Mouse (Mus musculus) layer of hippocampus, adult 11-12 months (tissue): Measurements from ENCODE around the gene BC051142.

Experiments used
- DNase-seq: peaks from one replicate; pipeline ENCODE4 v3.0.0; 2022; ENCODE audit warnings: low spot score

Gene BC051142

DNA sequence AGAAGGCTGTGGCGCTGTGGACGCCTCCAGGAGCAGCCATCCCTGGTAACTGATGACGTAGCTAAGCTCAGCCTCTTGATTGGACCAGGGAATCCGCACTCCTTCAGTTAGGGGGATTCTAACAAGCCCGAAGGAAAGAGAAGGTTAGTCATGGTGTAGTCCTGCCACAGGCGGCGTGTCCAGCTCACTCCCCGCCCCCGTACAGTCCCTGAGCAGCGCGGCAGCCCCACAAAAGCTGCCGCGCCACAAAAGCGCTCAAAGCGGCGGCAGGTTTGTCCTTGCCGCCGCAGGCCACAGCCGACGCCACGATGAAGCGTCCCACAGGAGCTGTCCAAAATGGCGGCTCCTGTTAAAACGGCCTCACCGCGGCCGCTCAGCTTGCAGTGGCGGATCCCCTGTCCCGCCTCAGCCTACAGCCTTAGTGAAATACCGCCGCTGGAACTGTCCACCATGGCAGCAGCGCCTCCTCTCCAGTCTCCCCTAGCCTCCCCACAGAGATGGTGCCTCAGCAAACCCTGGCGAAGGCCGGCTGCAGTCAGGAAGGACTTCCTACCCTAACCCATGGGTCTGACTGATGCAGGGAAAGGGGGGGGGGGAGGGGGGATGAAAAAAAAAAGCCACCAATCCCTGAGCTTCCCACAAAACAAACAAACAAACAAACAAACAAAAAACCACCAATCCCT, at the start of gene BC051142:
Gene BC051142 (plus strand): TSS at position 110 of the 683 bp plus-strand sequence.
- peak; percentile 88 for DNase-seq

DNA sequence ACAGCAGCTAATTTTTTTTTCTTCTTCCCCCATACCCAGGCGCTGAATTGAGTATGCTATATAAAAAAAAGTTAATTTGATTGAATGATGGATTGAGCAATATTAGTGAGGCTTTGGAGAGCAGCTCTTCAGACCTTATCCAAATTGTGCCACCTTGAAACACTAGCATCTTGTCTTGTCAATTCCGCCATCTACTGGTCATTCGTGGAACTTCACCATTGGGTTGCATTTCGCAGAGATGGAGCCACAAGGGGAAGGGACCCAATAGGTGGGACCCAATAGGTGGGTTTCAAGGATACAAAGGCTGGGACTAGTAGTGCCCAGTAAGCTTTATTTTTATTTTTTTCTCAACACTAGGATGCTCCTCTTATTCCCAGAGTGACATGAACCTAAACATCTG, 49.2 kb upstream of the BC051142 start:
- DNase-seq = peak; percentile 85

DNA sequence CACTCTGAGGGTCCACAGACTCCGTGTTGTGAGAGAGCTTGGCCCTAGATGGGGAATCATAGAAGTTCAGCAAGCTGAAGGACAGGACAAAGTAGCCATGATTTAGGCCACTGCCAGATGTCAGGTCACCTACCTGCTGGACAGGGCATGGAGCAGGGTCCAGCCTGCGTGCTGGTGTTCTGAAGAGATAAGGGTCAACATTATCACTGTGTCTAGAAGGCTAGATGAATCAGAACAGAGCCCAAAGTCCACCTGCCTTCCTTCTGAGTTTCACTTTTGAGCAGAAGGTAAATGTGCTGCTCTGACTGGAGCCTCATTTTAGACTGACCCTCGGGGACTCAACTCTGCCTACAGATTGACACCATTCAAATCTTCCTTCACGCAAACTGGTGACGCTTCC, 44.1 kb upstream of the BC051142 start, which contains the start of gene Btnl2:
Gene Btnl2 (plus strand): TSS at position 284 of the 400 bp plus-strand sequence.
- DNase-seq = no peak

DNA sequence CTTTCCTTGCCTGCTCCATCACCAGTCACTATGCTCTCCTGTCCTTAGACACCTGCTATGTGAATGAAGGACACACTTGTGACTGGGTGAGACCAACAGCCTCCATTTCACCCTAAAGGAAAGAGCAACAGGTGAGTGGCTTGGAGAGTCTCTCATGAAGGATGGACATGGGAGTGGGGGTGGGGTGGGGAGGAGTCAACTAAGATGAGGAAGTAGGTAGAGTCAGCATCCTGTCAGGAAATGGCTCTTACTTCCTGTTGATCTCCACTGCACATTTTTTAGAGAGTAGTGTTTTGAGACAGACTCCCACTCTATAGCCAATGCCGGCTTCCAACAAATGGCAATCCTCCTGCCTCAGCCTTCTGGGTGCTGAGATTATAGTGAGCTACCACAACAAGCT, 43.7 kb upstream of the BC051142 start:
- DNase-seq = no peak

DNA sequence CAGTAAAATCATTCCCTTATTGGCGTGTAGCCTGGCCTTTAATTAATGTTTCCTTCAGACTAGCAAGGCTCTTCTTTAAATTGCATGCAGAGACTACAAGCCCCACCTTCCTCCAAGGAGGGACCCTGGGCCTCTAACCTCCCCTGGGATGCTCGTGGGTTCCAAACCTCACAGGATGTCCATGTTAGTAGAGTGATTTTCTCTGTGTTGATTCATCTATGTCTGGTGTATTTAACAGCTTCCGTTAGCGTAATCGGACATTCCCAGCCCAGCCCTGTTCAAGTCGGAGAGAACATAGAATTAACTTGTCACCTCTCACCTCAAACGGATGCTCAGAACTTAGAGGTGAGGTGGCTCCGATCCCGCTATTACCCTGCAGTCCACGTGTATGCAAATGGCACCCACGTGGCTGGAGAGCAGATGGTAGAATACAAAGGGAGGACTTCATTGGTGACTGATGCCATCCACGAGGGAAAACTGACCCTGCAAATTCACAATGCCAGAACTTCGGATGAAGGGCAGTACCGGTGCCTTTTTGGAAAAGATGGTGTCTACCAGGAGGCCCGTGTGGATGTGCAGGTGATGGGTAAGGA, 35.6 kb upstream of the BC051142 start:
- DNase-seq = no peak

DNA sequence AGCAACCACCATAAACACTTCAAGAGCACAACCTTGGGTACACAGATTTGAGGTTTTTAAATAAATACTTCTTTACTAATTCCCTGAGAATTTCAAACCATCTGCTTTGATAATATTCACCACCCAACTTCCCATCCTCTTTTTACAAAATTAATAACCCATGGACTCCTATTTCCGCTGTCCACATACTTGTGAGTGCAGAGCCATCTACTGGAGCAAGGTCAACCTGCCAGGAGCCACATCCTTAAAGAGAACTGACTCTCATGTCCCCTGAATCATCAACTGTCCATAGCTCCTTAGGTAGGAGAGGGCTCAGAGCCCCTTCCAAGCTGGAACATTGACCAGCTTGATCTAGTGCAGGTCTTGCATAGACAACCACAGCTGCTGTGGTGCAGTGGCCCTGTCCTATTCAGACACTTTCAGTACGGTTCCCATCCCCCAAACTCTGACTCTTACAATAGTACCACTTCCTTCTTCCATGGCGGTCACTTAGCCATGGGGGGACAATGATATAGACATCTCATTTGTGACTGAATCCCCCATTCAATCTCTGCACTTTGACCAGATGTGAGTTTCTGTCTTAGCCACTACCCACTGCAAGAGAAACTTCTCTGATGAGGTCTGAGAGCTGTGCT, 34.8 kb upstream of the BC051142 start:
- no peak for DNase-seq

DNA sequence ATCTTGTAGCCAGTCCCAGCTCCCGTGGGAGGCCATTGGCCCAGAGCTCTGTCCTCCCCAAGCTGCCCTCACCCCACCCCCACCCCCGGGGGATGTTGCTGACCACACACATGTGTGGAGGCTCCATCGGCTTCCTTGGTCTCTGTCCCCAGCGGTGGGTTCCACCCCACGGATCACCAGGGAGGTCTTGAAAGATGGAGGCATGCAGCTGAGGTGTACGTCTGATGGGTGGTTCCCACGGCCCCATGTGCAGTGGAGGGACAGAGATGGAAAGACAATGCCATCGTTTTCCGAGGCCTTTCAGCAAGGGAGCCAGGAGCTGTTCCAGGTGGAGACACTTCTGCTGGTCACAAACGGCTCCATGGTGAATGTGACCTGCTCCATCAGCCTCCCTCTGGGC, 33.6 kb upstream of the BC051142 start:
- no peak for DNase-seq

DNA sequence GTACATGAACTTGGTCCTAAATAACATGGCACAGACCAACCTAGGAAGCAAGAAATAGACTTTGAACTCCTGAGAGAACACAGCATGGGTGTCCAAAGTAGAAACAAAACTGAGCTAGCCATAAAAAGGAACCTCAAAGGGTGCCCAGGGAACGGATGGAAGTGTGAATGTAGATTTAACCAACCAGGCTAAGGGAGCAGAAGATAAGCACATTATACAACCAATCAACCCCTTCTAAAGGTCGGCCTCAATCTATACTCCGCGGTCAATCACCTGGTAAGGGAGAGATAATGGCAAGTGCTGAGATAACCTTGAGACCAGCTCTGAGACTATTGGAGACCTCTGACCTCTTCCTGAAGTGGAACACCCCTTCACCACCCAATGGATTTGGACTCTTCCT, 28.1 kb upstream of the BC051142 start:
- DNase-seq = no peak

DNA sequence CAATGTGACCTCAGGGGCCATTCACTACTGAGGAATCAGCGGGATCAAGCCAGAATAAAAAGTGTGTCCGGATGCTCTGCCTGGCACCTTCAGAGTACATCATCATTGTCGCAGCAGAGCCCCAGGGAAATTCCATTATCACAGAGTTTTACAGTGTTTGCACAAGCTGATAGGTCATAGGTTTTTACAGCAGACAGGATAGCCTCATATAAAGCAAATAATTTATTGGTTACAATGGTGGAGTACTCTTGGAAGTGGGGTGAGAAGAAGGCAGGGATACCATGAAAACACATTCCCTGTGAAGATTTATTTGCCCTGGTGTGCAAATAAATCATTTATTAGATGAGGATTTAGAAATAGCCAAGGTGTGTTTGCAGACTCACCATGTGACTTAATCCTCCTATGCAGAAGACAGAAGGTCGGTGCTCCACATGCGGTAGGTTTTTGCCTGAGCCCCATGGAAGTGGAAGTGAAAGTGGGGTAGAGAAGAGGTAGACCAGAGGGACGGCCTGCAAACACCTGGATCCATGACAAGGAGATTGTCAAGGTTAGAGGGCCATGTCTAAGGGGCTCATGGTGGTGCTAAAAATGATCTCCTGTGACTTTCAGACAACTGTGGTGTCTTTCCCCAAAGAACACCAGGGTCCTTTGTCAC, 25.4 kb upstream of the BC051142 start:
- no peak for DNase-seq

DNA sequence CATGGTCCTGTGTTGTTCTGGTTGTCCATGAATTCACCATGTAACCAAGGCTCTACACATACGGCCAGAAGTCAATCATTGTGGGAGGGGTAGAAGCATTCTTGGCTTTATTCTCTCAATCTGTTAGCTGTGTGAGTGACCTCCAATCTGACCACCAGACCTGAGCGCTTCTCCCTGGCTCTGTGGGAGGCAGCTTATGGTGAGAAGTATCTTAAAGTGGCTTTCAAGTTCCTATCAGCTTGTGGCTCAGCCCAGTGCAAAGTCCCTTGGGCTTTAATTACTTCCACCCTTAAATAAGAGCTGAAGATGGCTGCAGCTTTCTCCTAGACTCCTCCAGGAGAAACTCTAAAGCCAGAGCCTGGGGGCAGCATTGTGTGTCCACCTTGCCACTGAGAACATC, 21.8 kb upstream of the BC051142 start, which contains the start of gene Btnl1:
Gene Btnl1 (plus strand): TSS at position 286 of the 400 bp plus-strand sequence.
- DNase-seq = no peak

DNA sequence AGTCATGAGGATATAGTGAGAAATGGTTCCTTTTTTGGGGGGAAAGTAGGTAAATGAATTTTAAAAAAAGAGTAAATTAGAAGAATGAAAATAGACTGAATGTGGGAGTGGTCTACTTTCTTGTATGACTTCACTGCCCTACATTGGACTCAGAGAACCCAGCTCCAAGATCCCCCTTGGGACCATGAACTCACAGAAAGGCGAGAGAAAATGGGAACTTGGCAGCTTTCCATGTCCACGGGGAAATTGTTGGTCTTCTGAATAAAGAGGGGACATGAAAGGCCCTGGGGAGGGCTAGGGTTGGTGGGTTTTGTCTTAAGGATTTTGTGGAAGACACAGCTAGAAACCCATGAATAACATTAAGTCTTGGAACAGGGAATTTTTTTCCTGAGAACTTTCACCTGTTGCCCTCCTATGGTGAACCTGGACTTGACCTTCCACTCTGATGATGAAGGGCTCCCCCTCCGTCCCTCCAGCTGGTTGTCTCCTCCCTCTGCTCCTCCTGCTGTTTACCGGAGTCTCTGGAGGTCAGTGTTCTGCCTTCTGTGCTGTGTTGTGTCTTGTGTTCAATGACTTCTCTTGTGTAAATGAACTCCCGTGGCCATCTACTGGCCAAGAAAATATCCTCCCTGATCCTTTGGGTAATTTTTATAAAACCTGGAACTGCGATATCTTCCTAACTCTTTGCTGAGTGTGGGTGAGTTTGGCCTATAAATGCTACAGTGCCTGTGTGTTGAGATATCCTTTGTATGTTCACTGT, 21.0 kb upstream of the BC051142 start:
- DNase-seq = no peak

DNA sequence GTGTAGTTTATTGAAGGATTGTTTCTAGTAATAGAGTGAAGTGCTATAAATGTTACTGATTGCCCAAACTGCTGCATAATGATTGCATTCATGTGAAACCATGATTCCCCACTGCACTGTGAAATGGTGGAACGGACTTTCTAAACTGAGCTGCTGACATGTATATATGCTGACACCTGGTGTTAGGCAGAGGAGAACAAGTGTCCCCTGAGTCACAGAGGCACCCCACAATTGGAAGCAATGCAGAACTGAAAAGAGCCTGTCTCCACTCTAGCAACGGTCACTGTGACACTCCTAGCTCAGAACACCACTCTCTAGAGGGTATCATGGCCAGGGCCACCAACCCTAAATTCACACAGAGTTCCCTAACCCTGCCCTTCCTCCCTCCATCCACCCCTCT, 19.9 kb upstream of the BC051142 start:
- DNase-seq = no peak

DNA sequence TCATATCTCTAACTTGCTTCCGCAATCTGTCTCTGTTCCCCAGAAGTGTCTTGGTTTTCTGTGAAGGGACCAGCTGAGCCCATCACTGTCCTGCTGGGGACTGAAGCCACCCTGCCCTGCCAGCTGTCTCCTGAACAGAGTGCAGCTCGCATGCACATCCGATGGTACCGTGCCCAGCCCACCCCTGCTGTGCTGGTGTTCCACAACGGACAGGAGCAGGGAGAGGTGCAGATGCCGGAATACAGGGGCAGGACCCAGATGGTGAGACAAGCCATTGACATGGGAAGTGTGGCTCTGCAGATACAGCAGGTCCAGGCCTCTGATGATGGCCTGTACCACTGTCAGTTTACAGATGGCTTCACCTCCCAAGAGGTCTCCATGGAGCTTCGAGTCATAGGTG, 19.2 kb upstream of the BC051142 start:
- DNase-seq = no peak

DNA sequence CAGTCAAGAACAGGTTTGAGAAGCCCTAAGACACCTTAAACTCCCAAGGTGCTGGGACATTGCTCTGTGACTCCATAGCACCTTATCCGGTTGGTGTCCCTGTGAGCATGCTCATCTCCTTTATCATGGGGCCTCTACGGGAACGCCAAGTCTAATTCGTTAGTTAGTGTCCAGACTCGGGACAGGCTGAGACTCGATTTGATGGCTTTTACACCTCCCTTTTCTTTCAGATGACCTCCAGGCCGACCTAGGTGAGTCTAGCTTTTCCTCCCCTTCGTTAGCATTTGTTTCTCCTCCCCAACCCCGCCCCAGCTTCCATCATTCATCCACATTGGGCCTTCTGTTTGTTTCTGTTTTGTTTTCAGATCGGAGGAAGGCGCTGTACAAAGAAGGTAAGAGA, 16.7 kb upstream of the BC051142 start:
- DNase-seq = no peak

DNA sequence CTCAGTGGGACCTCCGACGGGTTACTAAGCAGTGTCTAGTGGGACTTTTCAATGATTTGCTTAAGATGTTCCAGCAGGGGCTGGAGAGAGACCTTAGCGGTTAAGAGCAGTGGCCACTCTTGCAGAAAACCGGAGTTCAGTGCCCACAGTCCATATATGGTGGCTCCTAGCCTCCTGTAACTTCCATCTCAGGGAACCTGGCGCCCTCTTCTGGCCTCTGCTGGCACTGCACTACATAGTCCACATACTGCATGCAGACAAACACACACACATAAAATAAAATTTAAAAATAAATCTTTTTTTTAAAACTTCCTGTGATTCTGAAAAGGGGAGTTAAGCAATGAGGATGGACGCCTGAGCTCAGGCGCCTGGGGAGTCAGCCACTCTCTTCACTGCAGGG, 15.4 kb upstream of the BC051142 start:
- no peak for DNase-seq

DNA sequence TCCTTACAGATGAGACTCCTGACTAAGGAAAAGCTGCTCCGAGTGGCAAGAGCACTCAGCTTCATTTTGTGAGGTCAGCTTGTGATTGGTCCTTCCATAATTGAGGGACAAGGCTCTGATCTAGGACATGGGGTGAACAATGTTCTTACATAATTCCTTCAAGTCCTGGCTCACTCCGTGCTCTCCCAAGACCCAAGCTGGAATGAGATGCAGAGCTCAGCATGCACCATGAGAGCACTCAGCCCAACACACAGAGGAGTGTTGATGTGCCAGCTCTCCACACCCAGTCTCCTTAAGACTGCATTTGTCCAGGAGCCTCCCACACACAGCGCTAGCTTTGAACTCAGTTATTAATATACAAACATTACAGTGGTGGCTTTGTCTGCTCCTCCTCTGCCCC, 13.9 kb upstream of the BC051142 start:
- no peak for DNase-seq

DNA sequence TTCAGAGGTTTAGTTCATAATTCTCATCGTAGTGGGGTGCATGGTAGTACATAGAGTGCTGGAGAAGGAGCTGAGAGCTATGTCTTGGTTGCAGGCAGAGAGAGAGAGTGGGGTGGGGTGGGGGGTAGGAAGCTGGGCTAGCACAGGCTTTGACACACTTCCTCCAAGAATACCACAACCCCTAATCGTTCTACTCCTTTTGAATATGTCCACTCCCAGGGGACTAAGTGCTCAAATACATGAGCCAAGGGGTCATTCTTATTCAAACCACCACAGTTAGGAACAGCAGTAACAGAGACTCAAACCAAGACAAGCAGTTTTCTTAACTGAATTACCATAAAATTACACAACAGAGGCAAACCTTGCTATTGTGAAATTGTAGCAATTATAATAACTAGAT, 12.0 kb upstream of the BC051142 start:
- DNase-seq = no peak

DNA sequence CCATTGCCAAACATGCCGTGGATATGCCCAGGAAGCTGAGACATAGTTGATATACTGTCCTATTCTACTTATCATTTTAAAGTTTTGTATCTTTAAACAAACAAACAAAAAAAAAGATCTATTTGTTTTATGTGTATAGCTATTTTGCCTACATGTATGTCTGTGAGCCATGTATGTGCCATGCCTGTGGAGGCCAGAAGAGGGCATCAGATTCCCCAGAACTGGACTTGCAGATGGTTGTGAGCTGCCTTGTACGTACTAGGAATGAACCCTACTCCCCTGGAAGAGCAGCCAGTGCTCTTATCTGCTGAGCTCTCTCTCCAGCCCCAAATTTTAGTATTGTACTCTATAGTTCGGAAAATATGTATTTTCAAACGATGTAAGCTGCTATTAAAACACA, 10.1 kb upstream of the BC051142 start:
- DNase-seq = no peak

DNA sequence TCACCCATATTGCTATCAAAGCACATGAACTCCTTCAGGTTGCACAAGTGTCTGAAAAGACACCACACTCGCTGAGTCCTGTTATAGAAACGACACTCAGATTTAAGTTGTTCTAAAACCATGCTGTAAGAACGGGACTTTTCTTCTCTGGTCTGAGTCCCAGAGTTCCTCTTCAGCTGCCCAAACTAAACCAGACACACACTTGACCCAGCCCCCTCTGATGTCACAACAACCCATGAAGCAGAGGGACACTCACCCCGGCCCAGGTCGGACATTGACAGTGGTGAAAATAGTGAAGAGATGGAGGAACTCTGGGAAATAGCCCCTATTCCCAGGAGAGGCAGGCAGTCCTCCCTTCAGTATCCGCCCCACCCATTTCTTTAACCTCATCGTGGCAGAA, 7.1 kb upstream of the BC051142 start:
- no peak for DNase-seq

DNA sequence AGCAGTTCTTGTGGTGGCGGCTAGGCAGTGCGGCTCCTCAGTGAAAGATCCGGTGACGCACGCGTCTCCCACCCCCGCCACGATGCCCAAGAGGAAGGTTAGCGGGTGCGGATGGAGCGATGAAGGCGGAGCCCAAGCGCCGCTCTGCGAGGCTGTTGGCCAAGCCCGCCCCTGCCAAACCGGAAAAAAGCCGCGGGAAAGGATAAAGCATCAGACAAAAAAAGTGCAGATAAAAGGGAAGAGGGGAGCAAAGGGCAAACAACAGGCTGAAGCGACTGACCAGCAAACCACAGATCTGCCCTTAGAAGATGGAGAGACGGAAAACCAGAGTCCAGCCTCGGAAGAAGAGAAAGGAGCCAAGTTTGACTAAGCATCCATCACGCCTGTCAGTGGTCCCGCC, 6.3 kb upstream of the BC051142 start:
- DNase-seq = no peak

DNA sequence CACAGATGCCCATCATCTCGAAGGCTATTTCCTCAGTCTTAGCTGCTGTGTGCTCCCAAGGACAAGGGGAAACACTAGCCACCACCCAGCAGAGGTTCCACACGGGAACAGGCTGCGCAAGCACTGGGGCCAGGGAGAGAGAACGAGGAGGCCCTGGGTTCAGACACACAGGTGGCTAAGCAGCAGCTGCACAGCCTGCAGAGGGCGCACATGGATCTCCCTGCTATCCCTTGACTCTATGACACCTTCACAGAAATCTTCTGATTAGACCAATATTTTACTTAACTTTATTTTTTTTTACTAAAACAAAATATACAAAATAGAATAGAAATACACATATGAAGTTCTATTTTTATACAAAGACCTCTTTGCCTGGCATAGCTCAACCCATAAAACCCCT, 1.3 kb upstream of the BC051142 start:
- no peak for DNase-seq

DNA sequence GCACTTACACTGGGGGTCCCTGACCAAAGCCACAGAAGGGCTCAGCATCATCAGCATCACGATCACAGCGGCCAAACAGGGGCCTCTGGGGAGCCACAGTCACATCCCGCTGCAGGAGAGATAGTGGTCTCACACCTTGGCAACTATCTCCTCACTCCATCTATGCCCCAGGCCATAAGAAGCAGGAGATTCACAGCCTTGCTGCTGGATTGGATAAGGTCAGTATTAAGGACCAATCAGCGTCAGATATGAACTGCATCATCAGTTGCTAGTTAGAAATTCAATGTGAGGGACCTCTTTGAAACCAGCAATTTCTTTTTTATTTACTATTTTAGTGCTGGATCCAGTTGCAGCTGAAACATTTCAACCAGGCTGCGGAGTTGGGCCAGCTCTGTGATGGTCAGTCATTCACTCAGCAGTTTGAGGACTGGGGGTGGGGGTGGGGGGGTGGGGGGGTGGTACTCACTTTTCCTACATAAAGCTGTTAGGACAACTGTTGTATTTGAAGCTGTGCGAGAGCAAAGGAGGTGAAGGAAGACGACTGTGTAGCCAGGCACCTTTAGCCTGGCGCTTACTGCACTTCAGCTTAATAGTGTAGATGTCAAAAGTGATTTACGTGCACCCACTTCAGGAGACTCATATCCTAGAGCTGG, 436 bp upstream of the BC051142 start:
- DNase-seq = peak; percentile 88
